Mouse (Mus musculus): ENCODE measurements at regions not wholly inside any gene's neighbourhood (a gene's known extent, or its start where the extent isn't known, plus 50 kb on each side); places are given as distances from the start of the nearest gene placed in this dataset.

- no peak for ATAC-seq (ENCODE audit: insufficient number of reproducible peaks, insufficient read depth, low FRiP score, low TSS enrichment)
These were observed 86.1 kb downstream of the Cartpt start for GRCm38 (mm10) chr13:99814801-99815200.

DNA sequence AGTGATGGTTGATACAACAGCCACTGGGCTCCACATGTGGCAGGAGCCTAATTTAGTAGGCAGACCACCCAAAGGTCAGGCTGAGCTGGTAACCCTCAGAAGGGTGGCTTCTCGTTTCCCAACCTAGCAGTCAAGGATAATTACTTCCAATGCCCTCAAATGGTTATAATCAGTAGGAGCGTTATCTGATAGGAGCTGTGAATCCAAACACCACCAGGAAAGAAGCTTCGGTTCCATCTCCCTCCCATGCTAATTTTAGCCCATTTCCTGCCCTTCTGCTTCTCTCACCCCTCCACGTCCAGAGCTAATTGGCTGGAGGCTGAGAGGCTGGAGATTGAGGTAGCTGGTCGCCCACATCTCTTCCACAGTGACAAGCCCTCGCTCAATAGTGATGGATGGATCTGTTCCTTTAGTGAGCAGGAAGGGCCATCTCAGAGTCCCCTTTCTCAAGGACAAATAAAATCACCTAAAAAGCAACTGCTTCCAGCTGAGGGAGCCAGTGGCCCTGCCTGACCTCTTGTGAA, 86.8 kb downstream of the Cartpt start:
- ATAC-seq (ENCODE audit: insufficient number of reproducible peaks, insufficient read depth, low FRiP score, low TSS enrichment): no peak
- Histone ChIP-seq H3K36me3 (no peaks in the 10 kb centered on the region), H3K9me3 (no peaks in the 10 kb centered on the region), H3K27ac (no peak overlapping the region), H3K9ac (no peak overlapping the region), H3K4me2 (replicated peaks) (no peak overlapping the region), H3K4me1 (0 out of 2 replicates have a peak, but pooled peaks cover 2% of the 10 kb centered on the region), H3K27me3 (no peaks in the 10 kb centered on the region), H3K4me3 (no peak overlapping the region)
- 32% methylated on average over 6 of the region's 6 CpGs for whole genome bisulfite sequencing

More at GRCm38 (mm10) chr13:99814801-99815200, 86.1 kb downstream of the Cartpt start:
- WGBS: 75% methylated on average over 2 of the region's 2 CpGs
- no peak overlapping the region for H3K4me2 ChIP-seq (replicated peaks)
- H3K36me3 ChIP-seq: no peaks in the 10 kb centered on the region
- no peaks in the 10 kb centered on the region for H3K9me3 ChIP-seq
- H3K27ac ChIP-seq: no peak overlapping the region
- no peak overlapping the region for H3K4me3 ChIP-seq
- H3K9ac ChIP-seq: no peak overlapping the region
- H3K27me3 ChIP-seq: no peaks in the 10 kb centered on the region
- H3K4me1 ChIP-seq: 0 out of 2 replicates have a peak, but pooled peaks cover 2% of the 10 kb centered on the region

- no peaks in the 10 kb centered on the region for H3K27me3 ChIP-seq
- H3K36me3 ChIP-seq: no peaks in the 10 kb centered on the region
- no peak overlapping the region for H3K4me3 ChIP-seq
- H3K27ac ChIP-seq: 0 out of 2 replicates have a peak overlapping the region, but pooled peaks have one; percentile 37
- no peaks in the 10 kb centered on the region for H3K9me3 ChIP-seq
- peaks cover 10% of the 10 kb centered on the region for H3K4me1 ChIP-seq
- WGBS: 66% methylated on average over 6 of the region's 6 CpGs
- no peak overlapping the region for H3K9ac ChIP-seq
- H3K4me2 ChIP-seq (replicated peaks): no peak overlapping the region
- ATAC-seq (ENCODE audit: insufficient number of reproducible peaks, insufficient read depth, low FRiP score, low TSS enrichment): no peak
These were observed 106.4 kb downstream of the Cartpt start for GRCm38 (mm10) chr13:99794448-99794847.

- Histone ChIP-seq H3K36me3 (no peaks in the 10 kb centered on the region), H3K27ac (0 out of 2 replicates have a peak overlapping the region, but pooled peaks have one; percentile 37), H3K27me3 (no peaks in the 10 kb centered on the region), H3K4me1 (peaks cover 10% of the 10 kb centered on the region), H3K4me3 (no peak overlapping the region), H3K9ac (no peak overlapping the region), H3K4me2 (replicated peaks) (no peak overlapping the region), H3K9me3 (no peaks in the 10 kb centered on the region)
- ATAC-seq (ENCODE audit: insufficient number of reproducible peaks, insufficient read depth, low FRiP score, low TSS enrichment): no peak
- 48% methylated on average over 7 of the region's 7 CpGs for WGBS
These were observed 107.0 kb downstream of the Cartpt start for GRCm38 (mm10) chr13:99793786-99794435.

GRCm38 (mm10) chr13:99793001-99793400, 107.9 kb downstream of the Cartpt start:
- Histone ChIP-seq H3K27ac (0 out of 2 replicates have a peak overlapping the region, but pooled peaks have one; percentile 63), H3K9ac (no peak overlapping the region), H3K4me3 (no peak overlapping the region), H3K4me2 (replicated peaks) (no peak overlapping the region), H3K9me3 (no peaks in the 10 kb centered on the region), H3K36me3 (no peaks in the 10 kb centered on the region), H3K4me1 (peaks cover 10% of the 10 kb centered on the region), H3K27me3 (no peaks in the 10 kb centered on the region)
- no peak for ATAC-seq (ENCODE audit: insufficient number of reproducible peaks, insufficient read depth, low FRiP score, low TSS enrichment)
- WGBS: 57% methylated on average over 6 of the region's 6 CpGs

GRCm38 (mm10) chr13:99790951-99791350, 109.9 kb downstream of the Cartpt start:
- ATAC-seq (ENCODE audit: insufficient number of reproducible peaks, insufficient read depth, low FRiP score, low TSS enrichment): no peak
- WGBS: 94% methylated on average over 5 of the region's 5 CpGs
- no peak overlapping the region for H3K27ac ChIP-seq

GRCm38 (mm10) chr13:99787760-99788159, 113.1 kb downstream of the Cartpt start:
- H3K27me3 ChIP-seq: no peaks in the 10 kb centered on the region
- H3K4me2 ChIP-seq (replicated peaks): no peak overlapping the region
- WGBS: 74% methylated on average over 4 of the region's 4 CpGs
- H3K9ac ChIP-seq: no peak overlapping the region
- 0 out of 2 replicates have a peak, but pooled peaks cover 1% of the 10 kb centered on the region for H3K4me1 ChIP-seq
- no peaks in the 10 kb centered on the region for H3K36me3 ChIP-seq
- H3K9me3 ChIP-seq: no peaks in the 10 kb centered on the region
- no peak for ATAC-seq (ENCODE audit: insufficient number of reproducible peaks, insufficient read depth, low FRiP score, low TSS enrichment)
- H3K4me3 ChIP-seq: no peak overlapping the region
- H3K27ac ChIP-seq: no peak overlapping the region

More at GRCm38 (mm10) chr13:99790951-99791350, 109.9 kb downstream of the Cartpt start:
- no peaks in the 10 kb centered on the region for H3K9me3 ChIP-seq
- no peaks in the 10 kb centered on the region for H3K36me3 ChIP-seq
- H3K9ac ChIP-seq: no peak overlapping the region
- no peak overlapping the region for H3K4me2 ChIP-seq (replicated peaks)
- peaks cover 10% of the 10 kb centered on the region for H3K4me1 ChIP-seq
- H3K4me3 ChIP-seq: no peak overlapping the region
- no peaks in the 10 kb centered on the region for H3K27me3 ChIP-seq

- Histone ChIP-seq H3K27me3 (no peaks in the 10 kb centered on the region), H3K4me1 (peaks cover 21% of the 10 kb centered on the region; the same call in 1 of the 2 replicates), H3K36me3 (no peaks in the 10 kb centered on the region), H3K4me3 (no peak overlapping the region), H3K9me3 (no peaks in the 10 kb centered on the region), H3K27ac (no peak overlapping the region), H3K4me2 (replicated peaks) (no peak overlapping the region), H3K9ac (no peak overlapping the region)
- 84% methylated on average over 4 of the region's 4 CpGs for WGBS
- ATAC-seq (ENCODE audit: insufficient number of reproducible peaks, insufficient read depth, low FRiP score, low TSS enrichment): no peak
These were observed 115.5 kb downstream of the Cartpt start for GRCm38 (mm10) chr13:99785427-99785826.

- Histone ChIP-seq H3K9me3 (no peaks in the 10 kb centered on the region), H3K4me3 (no peak overlapping the region), H3K27ac (no peak overlapping the region), H3K9ac (no peak overlapping the region), H3K27me3 (no peaks in the 10 kb centered on the region), H3K36me3 (no peaks in the 10 kb centered on the region), H3K4me2 (replicated peaks) (no peak overlapping the region), H3K4me1 (peaks cover 24% of the 10 kb centered on the region; the same call in 1 of the 2 replicates)
- ATAC-seq (ENCODE audit: insufficient number of reproducible peaks, insufficient read depth, low FRiP score, low TSS enrichment): no peak
- WGBS: 77% methylated on average over 2 of the region's 2 CpGs
These were observed 116.6 kb downstream of the Cartpt start for GRCm38 (mm10) chr13:99784314-99784713.

- no peak overlapping the region for H3K27ac ChIP-seq
- 46% methylated on average over 15 of the region's 15 CpGs for WGBS
- no peak overlapping the region for H3K9ac ChIP-seq
- no peak overlapping the region for H3K4me2 ChIP-seq (replicated peaks)
- H3K27me3 ChIP-seq: no peaks in the 10 kb centered on the region
- no peak for ATAC-seq (ENCODE audit: insufficient number of reproducible peaks, insufficient read depth, low FRiP score, low TSS enrichment)
- H3K36me3 ChIP-seq: no peaks in the 10 kb centered on the region
- H3K4me3 ChIP-seq: no peak overlapping the region
- peaks cover 24% of the 10 kb centered on the region; the same call in 1 of the 2 replicates for H3K4me1 ChIP-seq
- H3K9me3 ChIP-seq: no peaks in the 10 kb centered on the region
These were observed 117.8 kb downstream of the Cartpt start for GRCm38 (mm10) chr13:99782883-99783721.

DNA sequence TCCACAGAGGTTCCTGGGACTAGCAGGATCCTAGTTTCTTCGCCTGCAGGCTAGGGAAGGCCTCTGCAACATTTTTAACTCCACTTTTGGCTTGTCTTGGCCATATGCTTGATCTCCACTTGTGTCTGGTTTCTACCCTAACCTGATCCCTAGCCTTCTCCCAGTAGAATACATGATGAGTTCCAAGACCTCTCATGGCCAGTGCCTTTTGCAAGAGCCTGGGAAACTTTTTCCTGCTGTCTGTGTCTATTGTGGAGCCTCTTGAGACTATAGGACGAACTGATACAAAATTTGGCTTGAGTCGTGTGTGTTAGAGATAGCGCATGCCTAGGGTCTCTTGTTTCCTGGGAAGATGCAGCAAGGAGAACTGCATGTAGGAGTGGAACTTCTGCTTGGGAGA, 119.3 kb downstream of the Cartpt start:
- Histone ChIP-seq H3K9ac (no peak overlapping the region), H3K27ac (0 out of 2 replicates have a peak overlapping the region, but pooled peaks have one; percentile 12), H3K4me1 (peaks cover 24% of the 10 kb centered on the region; the same call in 1 of the 2 replicates), H3K36me3 (no peaks in the 10 kb centered on the region), H3K9me3 (no peaks in the 10 kb centered on the region), H3K4me2 (replicated peaks) (no peak overlapping the region), H3K4me3 (no peak overlapping the region), H3K27me3 (no peaks in the 10 kb centered on the region)
- 74% methylated on average over 4 of the region's 4 CpGs for WGBS
- ATAC-seq (ENCODE audit: insufficient number of reproducible peaks, insufficient read depth, low FRiP score, low TSS enrichment): no peak
